Mouse (Mus musculus) c-Kit-positive CD71-negative TER-119-negative erythroid progenitor cells, embryonic 14.5 days (primary cell): ENCODE results near the gene Map4k3.

Source experiments
- DNase-seq: peaks from one replicate; pipeline ENCODE4 v3.0.0-alpha.2; 2013; ENCODE audit warnings: low read depth

Map4k3 gene

GRCm38 (mm10) chr17:80729825-80730224 lies 1.5 kb upstream of the Map4k3 start:
- no peak for DNase-seq

GRCm38 (mm10) chr17:80729080-80729749 lies 930 bp upstream of the Map4k3 start:
- no peak for DNase-seq

GRCm38 (mm10) chr17:80727341-80727951 lies 839 bp downstream of the Map4k3 start:
- no peak for DNase-seq

GRCm38 (mm10) chr17:80726821-80727220 lies 1.5 kb downstream of the Map4k3 start:
- no peak for DNase-seq

GRCm38 (mm10) chr17:80723092-80723491 lies 5.2 kb downstream of the Map4k3 start:
- DNase-seq = no peak

GRCm38 (mm10) chr17:80721670-80722069 lies 6.6 kb downstream of the Map4k3 start:
- no peak for DNase-seq

- no peak for DNase-seq
Observed at GRCm38 (mm10) chr17:80719309-80719708, 9.0 kb downstream of the Map4k3 start.

- DNase-seq = no peak
Observed at GRCm38 (mm10) chr17:80718243-80718642, 10.0 kb downstream of the Map4k3 start.

- DNase-seq = no peak
Observed at GRCm38 (mm10) chr17:80713588-80713987, 14.7 kb downstream of the Map4k3 start.

- DNase-seq = no peak
Observed at GRCm38 (mm10) chr17:80709921-80710838, 18.1 kb downstream of the Map4k3 start.

GRCm38 (mm10) chr17:80708803-80709202 lies 19.5 kb downstream of the Map4k3 start:
- DNase-seq = no peak

- DNase-seq = no peak
Observed at GRCm38 (mm10) chr17:80707176-80707575, 21.1 kb downstream of the Map4k3 start.

GRCm38 (mm10) chr17:80706608-80707007 lies 21.7 kb downstream of the Map4k3 start:
- DNase-seq = no peak

GRCm38 (mm10) chr17:80701687-80702086 lies 26.6 kb downstream of the Map4k3 start:
- DNase-seq = no peak

GRCm38 (mm10) chr17:80698930-80699329 lies 29.4 kb downstream of the Map4k3 start:
- DNase-seq = no peak

- no peak for DNase-seq
Observed at GRCm38 (mm10) chr17:80698191-80698901, 29.9 kb downstream of the Map4k3 start.

- no peak for DNase-seq
Observed at GRCm38 (mm10) chr17:80696956-80697355, 31.3 kb downstream of the Map4k3 start.

GRCm38 (mm10) chr17:80696210-80696609 lies 32.1 kb downstream of the Map4k3 start:
- no peak for DNase-seq

GRCm38 (mm10) chr17:80693707-80694106 lies 34.6 kb downstream of the Map4k3 start:
- DNase-seq = no peak

GRCm38 (mm10) chr17:80692183-80692582 lies 36.1 kb downstream of the Map4k3 start:
- DNase-seq = no peak

GRCm38 (mm10) chr17:80688701-80689100 lies 39.6 kb downstream of the Map4k3 start:
- DNase-seq = no peak

- no peak for DNase-seq
Observed at GRCm38 (mm10) chr17:80686066-80686465, 42.2 kb downstream of the Map4k3 start.
